Mouse (Mus musculus): Measurements from ENCODE around the gene Zbtb40. TPM values are rescaled to one million over a fixed set of nuclear protein-coding genes. Genes with fewer than 3 reads are reported as not detected.
A peak's percentile ranks its signal among the peaks of the same experiment; 100 is the strongest.

Gene Zbtb40
- polyA plus RNA-seq, 2 experiments: 1.4 to 1.8 TPM

DNA sequence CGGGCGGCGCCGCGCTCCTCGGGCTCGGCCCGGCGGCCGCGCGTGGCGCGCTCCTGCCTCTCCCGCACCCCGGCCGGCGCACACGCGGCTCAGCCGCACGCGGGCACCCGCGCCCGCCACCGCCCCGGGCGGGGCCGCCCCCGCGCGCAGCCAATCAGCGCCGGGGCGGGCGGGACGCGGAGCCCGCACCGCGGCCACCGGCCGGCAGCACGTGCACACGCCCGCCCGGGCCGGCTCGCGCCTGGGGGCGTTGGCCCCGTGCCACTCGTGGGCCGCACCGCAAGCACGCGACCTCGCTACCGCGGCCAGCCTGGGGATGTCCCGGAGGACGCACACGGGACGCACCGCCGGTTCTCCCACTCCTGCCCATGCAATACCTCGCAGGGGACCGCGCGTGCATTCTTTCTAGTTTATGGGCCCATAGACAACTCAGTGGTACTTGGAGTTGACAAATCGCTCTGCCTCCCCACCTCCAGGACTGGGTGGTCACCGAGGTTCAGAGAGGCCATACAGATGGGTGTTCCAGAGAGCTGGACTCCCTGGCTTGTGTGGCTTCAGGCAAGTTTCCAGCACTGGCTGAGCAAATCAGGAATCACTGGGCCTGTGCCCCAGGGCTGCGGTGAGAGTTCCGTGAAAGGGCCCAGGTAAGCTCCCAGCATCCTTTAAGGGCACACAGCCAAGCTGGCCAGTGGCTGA, 91.7 kb downstream of the Zbtb40 start, which contains the start of gene Epha8:
Gene Epha8, minus strand, starts transcription at position 66 of the 696 bp plus-strand sequence.
- 3% methylated on average over 63 of the region's 75 CpGs for WGBS (ENCODE audit: insufficient replicate concordance)
- Histone ChIP-seq H3K27me3 (ENCODE audit: control insufficient read depth, insufficient read depth, low read length) (peaks cover 32% of the 10 kb centered on the region), H3K4me1 (replicated peaks; ENCODE audit: control insufficient read depth in 2 of 2, insufficient read depth in 2 of 2, low read length in 1 of 2) (no peaks in the 10 kb centered on the region), H3K36me3 (replicated peaks; ENCODE audit: control insufficient read depth, insufficient read depth, low read depth) (no peaks in the 10 kb centered on the region), H3K4me3 (ENCODE audit: insufficient read depth in 1 of 2, low read depth in 2 of 2, low read length in 2 of 2) (peak within 1 kb of the TSS in 1 of 2 experiments; percentile 25; a peak in 2 of 4 replicates), H3K4me2 (ENCODE audit: low read depth) (peak within 1 kb of the TSS; percentile 28), H3K27ac (no peak within 1 kb of the TSS), H3K9ac (replicated peaks) (no peak within 1 kb of the TSS), H3K9me3 (ENCODE audit: control insufficient read depth, low read length) (no peaks in the 10 kb centered on the region)
- TF ChIP-seq CTCF (IDR thresholded peaks at IDR 0.05; ENCODE audit: low read depth) (no peak), EP300 (IDR thresholded peaks at IDR 0.05; ENCODE audit: low read depth) (no peak)
- ATAC-seq (ENCODE audit: insufficient read depth) (no peak), DNase-seq (ENCODE audit: low read depth in 3 of 3, low spot score in 3 of 3) (no peak)

DNA sequence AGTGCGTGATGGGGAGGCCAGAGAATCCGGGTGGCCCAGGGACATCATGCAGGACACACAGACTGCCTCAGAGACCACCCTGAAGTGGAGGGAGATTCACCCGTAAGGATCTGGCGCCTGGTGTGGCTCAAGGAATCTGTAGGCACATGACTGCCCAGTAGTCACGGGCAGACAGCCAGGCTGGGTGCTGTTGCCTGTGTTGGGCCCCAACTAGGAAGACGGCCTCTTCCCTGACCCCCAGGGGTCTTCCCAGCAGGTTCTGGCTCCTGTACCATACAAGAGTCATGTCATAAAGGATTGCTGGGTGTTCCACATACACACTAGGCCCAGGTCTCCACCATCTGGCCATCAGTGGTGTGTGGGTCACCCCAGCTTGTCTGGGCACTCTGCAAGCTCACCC, 94.0 kb downstream of the Zbtb40 start:
- H3K9ac ChIP-seq (replicated peaks): no peak overlapping the region
- no peak overlapping the region for H3K4me3 ChIP-seq (ENCODE audit: insufficient read depth in 1 of 2, low read depth in 2 of 2, low read length in 2 of 2)
- no peak for ATAC-seq (ENCODE audit: insufficient read depth)
- no peaks in the 10 kb centered on the region for H3K4me1 ChIP-seq (replicated peaks; ENCODE audit: control insufficient read depth in 2 of 2, insufficient read depth in 2 of 2, low read length in 1 of 2)
- H3K4me2 ChIP-seq (ENCODE audit: low read depth): no peak overlapping the region
- H3K36me3 ChIP-seq (replicated peaks; ENCODE audit: control insufficient read depth, insufficient read depth, low read depth): no peaks in the 10 kb centered on the region
- H3K27ac ChIP-seq: no peak overlapping the region
- peaks cover 32% of the 10 kb centered on the region for H3K27me3 ChIP-seq (ENCODE audit: control insufficient read depth, insufficient read depth, low read length)
- TF ChIP-seq CTCF (IDR thresholded peaks at IDR 0.05; ENCODE audit: low read depth) (no peak), EP300 (IDR thresholded peaks at IDR 0.05; ENCODE audit: low read depth) (no peak)
- H3K9me3 ChIP-seq (ENCODE audit: control insufficient read depth, low read length): no peaks in the 10 kb centered on the region
- WGBS (ENCODE audit: insufficient replicate concordance): 54% methylated on average over 6 of the region's 6 CpGs
- no peak for DNase-seq (ENCODE audit: low read depth in 3 of 3, low spot score in 3 of 3)

GRCm38 (mm10) chr4:136949266-136949989, 99.2 kb downstream of the Zbtb40 start:
- Histone ChIP-seq H3K4me2 (ENCODE audit: low read depth) (no peak overlapping the region), H3K4me3 (ENCODE audit: insufficient read depth in 1 of 2, low read depth in 2 of 2, low read length in 2 of 2) (no peak overlapping the region), H3K9me3 (ENCODE audit: control insufficient read depth, low read length) (no peaks in the 10 kb centered on the region), H3K27ac (no peak overlapping the region), H3K4me1 (replicated peaks; ENCODE audit: control insufficient read depth in 2 of 2, insufficient read depth in 2 of 2, low read length in 1 of 2) (no peaks in the 10 kb centered on the region), H3K36me3 (replicated peaks; ENCODE audit: control insufficient read depth, insufficient read depth, low read depth) (no peaks in the 10 kb centered on the region), H3K9ac (replicated peaks) (no peak overlapping the region), H3K27me3 (ENCODE audit: control insufficient read depth, insufficient read depth, low read length) (no peaks in the 10 kb centered on the region; the same call in none of the 2 replicates)
- no peak for DNase-seq (ENCODE audit: low read depth in 3 of 3, low spot score in 3 of 3)
- TF ChIP-seq EP300 (IDR thresholded peaks at IDR 0.05; ENCODE audit: low read depth) (no peak), CTCF (IDR thresholded peaks at IDR 0.05; ENCODE audit: low read depth) (no peak)
- 31% methylated on average over 10 of the region's 10 CpGs for WGBS (ENCODE audit: insufficient replicate concordance)
- no peak for ATAC-seq (ENCODE audit: insufficient read depth)

DNA sequence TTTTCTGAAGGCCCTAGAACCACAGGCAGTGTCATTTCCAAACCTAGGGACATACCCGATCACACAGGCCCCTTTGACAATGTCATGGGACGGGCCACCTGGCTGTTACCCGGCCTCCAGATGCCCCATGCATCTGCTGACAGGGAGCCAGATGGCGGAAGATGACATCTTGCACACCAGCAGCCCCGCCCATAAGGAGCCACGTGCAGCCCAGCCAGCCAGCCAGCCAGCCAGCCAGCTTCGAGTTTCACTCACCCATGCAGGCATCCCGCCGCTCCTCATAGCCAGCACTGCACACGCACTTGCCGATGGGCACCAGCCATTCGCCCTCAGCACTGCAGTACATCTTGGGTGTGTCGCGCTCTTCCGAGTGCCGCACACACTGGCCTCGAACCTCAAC, 103.2 kb downstream of the Zbtb40 start:
- TF ChIP-seq EP300 (IDR thresholded peaks at IDR 0.05; ENCODE audit: low read depth) (no peak), CTCF (IDR thresholded peaks at IDR 0.05; ENCODE audit: low read depth) (no peak)
- 58% methylated on average over 17 of the region's 17 CpGs for WGBS (ENCODE audit: insufficient replicate concordance)
- no peaks in the 10 kb centered on the region for H3K36me3 ChIP-seq (replicated peaks; ENCODE audit: control insufficient read depth, insufficient read depth, low read depth)
- no peaks in the 10 kb centered on the region for H3K4me1 ChIP-seq (replicated peaks; ENCODE audit: control insufficient read depth in 2 of 2, insufficient read depth in 2 of 2, low read length in 1 of 2)
- no peak overlapping the region for H3K4me2 ChIP-seq (ENCODE audit: low read depth)
- no peak overlapping the region for H3K9ac ChIP-seq (replicated peaks)
- DNase-seq (ENCODE audit: low read depth in 3 of 3, low spot score in 3 of 3) (no peak), ATAC-seq (ENCODE audit: insufficient read depth) (no peak)
- H3K4me3 ChIP-seq (ENCODE audit: insufficient read depth in 1 of 2, low read depth in 2 of 2, low read length in 2 of 2): no peak overlapping the region
- peaks cover 7% of the 10 kb centered on the region for H3K27me3 ChIP-seq (ENCODE audit: control insufficient read depth, insufficient read depth, low read length)
- H3K9me3 ChIP-seq (ENCODE audit: control insufficient read depth, low read length): no peaks in the 10 kb centered on the region
- no peak overlapping the region for H3K27ac ChIP-seq
